34 mouse cellular contexts compared by ENCODE assay signal in genomic region chr17:45281554-45281953, GRCm38 (mm10).
"Had no signal": no experiment of that assay in that cellular context is flagged by ENCODE, and none has a peak within 500 bp of the region (broad histone marks: within the 10 kb centered on the region; RNA-seq: fewer than 3 reads in every experiment).

No protein-coding gene starts in this region.

- H3K9me3 ChIP-seq: heart, embryonic 12.5 days; heart, embryonic 13.5 days; heart, embryonic 15.5 days; hindbrain, embryonic 10.5 days; hindbrain, embryonic 12.5 days; hindbrain, embryonic 15.5 days; intestine, embryonic 15.5 days; kidney, embryonic 15.5 days had no signal

- H3K36me3 ChIP-seq: heart, embryonic 12.5 days; heart, embryonic 13.5 days; heart, embryonic 15.5 days; hindbrain, embryonic 10.5 days; hindbrain, embryonic 12.5 days; hindbrain, embryonic 15.5 days; intestine, embryonic 15.5 days; kidney, embryonic 15.5 days had no signal

- H3K4me1 ChIP-seq: heart, embryonic 12.5 days; heart, embryonic 13.5 days; heart, embryonic 15.5 days; hindbrain, embryonic 15.5 days had no signal

- H3K27ac ChIP-seq: heart, embryonic 13.5 days; heart, embryonic 15.5 days; hindbrain, embryonic 10.5 days; hindbrain, embryonic 12.5 days; hindbrain, embryonic 14.5 days; hindbrain, embryonic 15.5 days; hindbrain, postnatal 0 days; intestine, embryonic 15.5 days; kidney, embryonic 15.5 days; kidney, postnatal 0 days; layer of hippocampus, adult 2 months; left cerebral cortex, adult 2 months had no signal

- H3K9ac ChIP-seq: heart, embryonic 12.5 days; heart, embryonic 13.5 days; heart, embryonic 15.5 days; hindbrain, embryonic 12.5 days; hindbrain, embryonic 14.5 days; hindbrain, embryonic 15.5 days; intestine, embryonic 15.5 days; kidney, embryonic 15.5 days had no signal

- H3K4me2 ChIP-seq: heart, embryonic 11.5 days; heart, embryonic 12.5 days; heart, embryonic 13.5 days; heart, embryonic 15.5 days; hindbrain, embryonic 12.5 days; hindbrain, embryonic 14.5 days; hindbrain, embryonic 15.5 days; intestine, embryonic 15.5 days; kidney, embryonic 15.5 days had no signal

- ATAC-seq: hindbrain, embryonic 16.5 days; hindbrain, postnatal 0 days; inflammation-experienced regulatory T-cells, adult 6 months; intestine, embryonic 15.5 days; intestine, embryonic 16.5 days; intestine, postnatal 0 days had no signal

- H3K27me3 ChIP-seq: heart, embryonic 15.5 days; hindbrain, embryonic 12.5 days; hindbrain, embryonic 15.5 days; intestine, embryonic 15.5 days had no signal

- H3K4me3 ChIP-seq: heart, embryonic 12.5 days; heart, embryonic 13.5 days; heart, embryonic 15.5 days; hindbrain, embryonic 10.5 days; hindbrain, embryonic 12.5 days; hindbrain, embryonic 15.5 days; intestine, embryonic 15.5 days; kidney, embryonic 15.5 days; layer of hippocampus, adult 2 months; left cerebral cortex, adult 2 months had no signal

- DNase-seq: heart, postnatal 10 days; heart, postnatal 14 days; heart, postnatal 36 days; heart, postnatal 4 days; kidney, adult 11 months; kidney, adult 18-20 months; kidney, adult 2 months; kidney, adult 8-10 months; kidney, adult 9 months; kidney, postnatal 10 days; kidney, postnatal 14 days; kidney, postnatal 25 days; kidney, postnatal 36 days; kidney, postnatal 4 days; layer of hippocampus, adult 9-11 months; layer of hippocampus, postnatal 36 days had no signal
